Mouse (Mus musculus) C2C12 (cell line): ENCODE results near the gene Hoxd8. TPM values are rescaled to one million over a fixed set of nuclear protein-coding genes. Genes with fewer than 3 reads are reported as not detected.

Experiments
- H3K27me3 ChIP-seq: one replicate; pipeline ENCODE4 v1.6.1; 2011; ENCODE audit not compliant: control insufficient read depth, insufficient read depth, insufficient read length
- H3K36me3 ChIP-seq: one replicate; pipeline ENCODE4 v1.6.1; 2011; ENCODE audit not compliant: control insufficient read depth, insufficient read depth
- H3K4me3 ChIP-seq: one replicate; pipeline ENCODE4 v1.5.1; 2011; ENCODE audit warnings: mild to moderate bottlenecking, control low read depth; ENCODE audit not compliant: poor library complexity, insufficient read depth, severe bottlenecking
- H3K79me2 ChIP-seq: one replicate; pipeline ENCODE4 v1.6.1; 2011; ENCODE audit not compliant: control insufficient read depth, insufficient read depth
- H3K79me3 ChIP-seq: one replicate; pipeline ENCODE4 v1.6.1; 2011; ENCODE audit warnings: low read depth, control low read depth
- H3ac ChIP-seq: one replicate; pipeline ENCODE3; 2011; ENCODE audit warnings: low read depth; ENCODE audit not compliant: control insufficient read depth, insufficient read length
- CEBPB ChIP-seq: IDR thresholded peaks from one replicate; pipeline ENCODE4 v1.6.1; 2011; ENCODE audit warnings: low read depth, mild to moderate bottlenecking, control low read depth, moderate library complexity
- CTCF ChIP-seq: IDR thresholded peaks from one replicate; pipeline ENCODE4 v1.5.1; 2011; ENCODE audit not compliant: control insufficient read depth, insufficient read depth, insufficient read length
- FOSL1 ChIP-seq: IDR thresholded peaks from one replicate; pipeline ENCODE4 v1.8.0; 2011; ENCODE audit warnings: mild to moderate bottlenecking, low read length; ENCODE audit not compliant: poor library complexity, insufficient read depth, severe bottlenecking
- MAX ChIP-seq: IDR thresholded peaks from one replicate; pipeline ENCODE4 v1.6.1; 2011; ENCODE audit warnings: mild to moderate bottlenecking, control low read depth
- MYOD1 ChIP-seq: IDR thresholded peaks from one replicate; pipeline ENCODE4 v1.6.1; 2011; ENCODE audit warnings: low read depth; ENCODE audit not compliant: control insufficient read depth, insufficient read length
- MYOG ChIP-seq: IDR thresholded peaks from one replicate; pipeline ENCODE4 v1.6.1; 2011; ENCODE audit not compliant: control insufficient read depth, insufficient read length; ENCODE audit errors: extremely low read depth
- USF1 ChIP-seq: IDR thresholded peaks from one replicate; pipeline ENCODE4 v1.6.1; 2011; ENCODE audit warnings: low read depth, mild to moderate bottlenecking, control low read depth, moderate library complexity
- polyA plus RNA-seq: library from polyadenylated mRNA; unstranded; fragments of >200 nt; fragmentation: generic; extraction: Trizol; gene quantifications from one replicate; pipeline ENCODE4 v1.2.1, GENCODE M21; 2012; ENCODE audit warnings: missing spikeins

The Hoxd8 gene
- polyA plus RNA-seq, 1 experiment, result not detected

GRCm38 (mm10) chr2:74661685-74662084, 42.7 kb upstream of the Hoxd8 start:
- Histone ChIP-seq H3K4me3 (no peak overlapping the region), H3ac (no peak overlapping the region), H3K79me2 (no peaks in the 10 kb centered on the region), H3K79me3 (no peaks in the 10 kb centered on the region), H3K36me3 (no peaks in the 10 kb centered on the region), H3K27me3 (peaks cover 51% of the 10 kb centered on the region)
- TF ChIP-seq MYOG (no peak), CTCF (peak; percentile 3)

DNA sequence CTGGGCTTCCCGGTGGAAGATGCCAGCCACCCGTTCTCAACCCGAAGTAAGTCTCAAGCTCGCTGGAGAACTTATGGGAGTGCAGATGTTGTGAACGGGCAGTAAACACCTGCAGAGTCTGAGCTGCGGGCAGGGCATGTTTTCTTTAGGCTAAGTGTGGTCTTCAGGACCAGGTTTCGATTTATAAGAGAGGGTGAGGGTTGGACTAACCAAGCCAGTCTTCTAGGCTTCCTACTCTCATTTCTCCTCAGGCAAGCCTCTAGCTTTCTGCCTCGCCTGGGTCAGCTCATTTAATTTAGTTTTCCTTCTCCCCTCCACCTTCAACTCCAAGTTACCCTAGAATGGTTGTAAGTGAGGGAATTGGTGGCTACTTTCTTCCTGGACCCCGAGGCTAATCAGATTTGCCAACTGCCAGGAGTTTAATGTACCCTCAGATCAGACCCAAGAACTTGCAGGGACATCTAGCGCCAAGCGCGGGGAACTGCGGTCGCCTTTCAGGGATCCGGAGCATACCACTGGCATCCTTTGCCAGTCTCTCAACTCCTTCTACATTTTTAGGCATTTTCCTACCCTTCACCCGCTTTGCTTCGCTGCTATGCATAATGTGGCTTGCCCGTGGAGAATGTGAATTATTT, 41.0 kb upstream of the Hoxd8 start:
- Histone ChIP-seq H3K79me3 (no peaks in the 10 kb centered on the region), H3K36me3 (no peaks in the 10 kb centered on the region), H3K4me3 (no peak overlapping the region), H3K27me3 (peaks cover 54% of the 10 kb centered on the region), H3K79me2 (no peaks in the 10 kb centered on the region), H3ac (no peak overlapping the region)
- TF ChIP-seq FOSL1 (no peak), MYOG (no peak), CEBPB (no peak), MAX (no peak), USF1 (no peak), MYOD1 (no peak), CTCF (no peak)

DNA sequence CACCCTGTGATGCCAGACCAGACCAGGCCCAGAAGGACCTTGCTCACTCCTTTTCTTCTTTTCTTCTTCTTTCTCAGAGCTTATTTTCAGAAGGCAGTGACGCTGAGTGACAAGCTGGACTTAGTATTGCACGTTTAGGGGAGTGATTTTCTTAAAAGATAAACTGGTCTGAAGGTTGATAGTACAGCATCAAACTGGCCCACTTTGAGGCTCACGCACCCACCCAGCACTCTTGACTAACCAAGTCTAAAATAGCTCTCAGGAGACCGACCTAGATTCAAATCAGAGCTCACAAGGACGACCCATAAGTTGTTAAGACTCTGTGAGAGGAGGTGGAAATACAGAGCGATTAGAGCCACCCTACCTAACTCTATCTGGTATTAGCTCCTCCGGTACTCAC, 38.0 kb upstream of the Hoxd8 start:
- Histone ChIP-seq H3K36me3 (no peaks in the 10 kb centered on the region), H3K79me2 (no peaks in the 10 kb centered on the region), H3ac (no peak overlapping the region), H3K79me3 (no peaks in the 10 kb centered on the region), H3K4me3 (no peak overlapping the region), H3K27me3 (peaks cover 39% of the 10 kb centered on the region)
- no peak for TF ChIP-seq CEBPB
- TF ChIP-seq MYOG, result no peak
- TF ChIP-seq USF1, result no peak
- TF ChIP-seq MAX, result no peak
- no peak for TF ChIP-seq FOSL1
- no peak for TF ChIP-seq MYOD1
- no peak for TF ChIP-seq CTCF

DNA sequence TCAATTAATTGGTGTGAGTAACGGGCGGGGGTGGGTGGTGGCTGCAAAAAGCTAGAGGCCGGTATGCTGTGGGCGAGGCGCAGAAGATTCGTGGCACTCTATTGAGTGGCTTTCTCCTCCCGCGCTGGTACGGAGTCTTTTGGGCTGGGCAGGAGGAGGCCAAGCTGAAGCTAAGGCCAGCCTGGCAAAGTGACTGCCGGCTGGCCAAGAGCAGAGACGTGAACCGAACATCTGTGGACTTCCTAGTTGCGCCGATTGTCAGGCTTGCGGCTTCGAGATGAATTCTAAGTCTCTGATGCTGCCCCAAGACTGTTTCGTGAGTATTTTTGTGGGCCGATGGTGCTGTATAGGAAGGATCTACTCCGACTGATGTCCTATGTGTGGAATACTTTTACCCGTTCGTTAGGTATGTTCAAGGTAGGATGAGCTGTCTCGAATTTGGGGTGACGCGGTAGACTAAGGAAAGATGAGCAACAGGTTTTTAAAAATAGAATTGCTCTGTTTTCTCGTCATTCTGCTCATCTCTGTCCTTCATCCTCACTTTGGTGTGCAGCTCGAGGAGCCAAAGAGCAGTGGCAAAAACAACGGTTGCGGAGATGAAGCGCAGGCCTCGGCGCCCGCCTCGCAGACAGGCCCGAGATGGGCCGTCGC, 37.1 kb upstream of the Hoxd8 start:
- Histone ChIP-seq H3K27me3 (peaks cover 36% of the 10 kb centered on the region), H3K4me3 (no peak overlapping the region), H3K79me2 (no peaks in the 10 kb centered on the region), H3ac (no peak overlapping the region), H3K79me3 (no peaks in the 10 kb centered on the region), H3K36me3 (no peaks in the 10 kb centered on the region)
- no peak for TF ChIP-seq MYOG
- TF ChIP-seq USF1, result no peak
- no peak for TF ChIP-seq FOSL1
- no peak for TF ChIP-seq MYOD1
- TF ChIP-seq CEBPB, result no peak
- no peak for TF ChIP-seq MAX
- TF ChIP-seq CTCF, result no peak

DNA sequence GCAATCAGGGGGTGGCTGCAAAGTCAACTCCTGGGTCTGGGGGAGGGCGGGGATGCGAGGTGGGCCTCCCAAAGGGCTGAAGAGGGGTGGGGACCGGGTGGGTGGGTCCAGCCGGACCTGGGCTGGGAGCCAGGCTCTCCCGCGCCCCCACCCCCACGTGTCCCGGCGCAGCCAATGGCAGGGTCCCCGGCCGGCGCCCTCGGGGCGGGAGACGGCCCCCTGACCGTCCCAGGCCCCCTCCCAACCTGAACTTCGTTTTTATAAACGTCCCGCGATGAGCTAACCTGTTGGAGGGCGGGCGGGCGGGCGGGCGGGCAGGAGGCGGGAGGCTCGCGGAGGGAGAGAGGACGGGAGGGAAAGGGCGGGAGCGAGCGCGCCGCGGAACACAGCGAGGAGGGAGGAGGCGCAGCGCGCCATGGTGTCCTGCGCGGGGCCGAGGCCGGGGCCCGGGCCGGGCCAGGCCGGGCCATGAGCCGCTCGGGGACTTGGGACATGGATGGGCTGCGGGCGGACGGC, 36.5 kb upstream of the Hoxd8 start, which contains the start of gene Hoxd13:
Gene Hoxd13 (plus strand): TSS at position 469 of the 516 bp plus-strand sequence.
- Histone ChIP-seq H3K79me3 (no peaks in the 10 kb centered on the region), H3K79me2 (no peaks in the 10 kb centered on the region), H3K4me3 (no peak within 1 kb of the TSS), H3K36me3 (no peaks in the 10 kb centered on the region), H3K27me3 (peaks cover 36% of the 10 kb centered on the region), H3ac (no peak within 1 kb of the TSS)
- TF ChIP-seq CTCF (no peak), USF1 (no peak), MAX (no peak), CEBPB (no peak), MYOG (no peak), FOSL1 (no peak), MYOD1 (no peak)
